Mouse (Mus musculus) brain, embryonic 14.5 days (tissue): ENCODE measurements at regions not wholly inside any gene's neighbourhood (a gene's known extent, or its start where the extent isn't known, plus 50 kb on each side); places are given as distances from the start of the nearest gene placed in this dataset.

Source experiments
- CTCF ChIP-seq: fragments of 200-500 bp; IDR thresholded peaks from 2 replicates; pipeline ENCODE4 v1.5.1; 2012; ENCODE audit warnings: inconsistent platforms, mild to moderate bottlenecking, moderate library complexity, borderline replicate concordance; ENCODE audit not compliant: insufficient read depth, insufficient read length; ENCODE audit errors: extremely low read depth
- POLR2A ChIP-seq: fragments of 200-500 bp; IDR thresholded peaks from 2 replicates; pipeline ENCODE4 v1.6.1; 2012; ENCODE audit warnings: mild to moderate bottlenecking, inconsistent platforms, borderline replicate concordance; ENCODE audit not compliant: poor library complexity, insufficient read depth, insufficient read length, severe bottlenecking; ENCODE audit errors: extremely low read depth

DNA sequence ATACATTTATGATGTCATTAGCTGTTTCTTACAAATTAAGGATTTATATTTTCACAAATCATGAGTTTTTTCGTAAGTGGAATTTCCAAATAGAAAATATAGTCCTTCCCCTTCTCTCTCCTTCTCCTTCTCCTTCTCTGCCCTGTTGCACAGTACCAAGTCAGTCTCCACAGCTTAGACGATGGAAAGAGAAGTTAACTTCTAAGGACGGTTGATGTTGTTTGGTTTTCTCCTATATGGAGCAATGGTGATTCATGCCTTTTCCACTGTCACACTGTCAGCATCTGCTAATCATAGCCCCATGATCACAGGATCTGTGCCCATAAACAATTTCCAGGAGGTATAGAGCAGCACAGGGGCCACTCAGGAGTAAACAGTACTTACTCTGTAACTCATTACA is 131.2 kb upstream of the Prdm1 start:
- TF ChIP-seq CTCF = no peak
- no peak for TF ChIP-seq POLR2A
